Mouse (Mus musculus): ENCODE results near the gene Grm1. TPM values are rescaled to one million over a fixed set of nuclear protein-coding genes. Genes with fewer than 3 reads are reported as not detected.

Grm1 gene
- total RNA-seq, 4 experiments from 2014 or later = 48.7 to 69.6 (median 56.1) TPM

GRCm38 (mm10) chr10:10734561-10734960, 347.6 kb downstream of the Grm1 start:
- no peak for DNase-seq (ENCODE audit: low spot score in 2 of 2)

DNA sequence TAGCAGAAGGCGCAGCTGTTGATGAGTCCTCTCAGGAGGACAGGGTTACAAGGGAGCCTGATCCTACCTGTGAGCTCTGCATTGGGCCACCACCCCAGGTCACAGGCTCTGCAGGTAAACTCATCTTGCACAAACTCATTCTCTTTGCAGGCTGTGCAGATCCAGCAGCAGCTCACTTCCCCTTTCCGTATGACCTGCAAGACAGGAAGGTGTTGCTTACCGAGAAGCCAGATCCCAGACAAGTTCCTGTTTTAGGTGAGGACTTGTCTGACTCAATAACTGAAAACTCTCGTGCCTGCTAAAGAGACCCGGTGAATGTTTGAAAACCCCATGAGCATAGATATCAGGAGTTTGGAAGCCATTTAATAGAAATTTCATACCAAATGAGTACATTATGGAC, 349.1 kb downstream of the Grm1 start:
- no peak for DNase-seq (ENCODE audit: low spot score in 2 of 2)

DNA sequence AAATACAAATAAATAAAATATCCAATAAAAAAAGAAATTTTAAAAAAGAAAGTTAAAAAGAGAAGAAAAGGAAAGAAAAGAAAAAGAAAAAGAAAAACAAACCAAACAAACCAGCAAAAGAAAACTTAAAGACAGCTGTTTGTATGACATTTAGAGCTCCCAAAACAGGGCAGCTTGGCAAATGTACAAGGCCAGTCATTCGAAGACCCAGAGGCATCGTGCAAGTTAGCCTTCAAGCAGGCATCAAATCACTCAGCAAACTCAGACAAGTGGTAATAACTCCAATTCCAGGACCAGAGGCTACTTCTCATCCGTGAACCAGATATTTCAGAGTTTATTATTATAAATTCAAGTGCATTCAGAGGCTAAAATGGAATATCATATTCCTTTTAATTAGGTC, 355.7 kb downstream of the Grm1 start:
- no peak for DNase-seq (ENCODE audit: low spot score in 2 of 2)

GRCm38 (mm10) chr10:10710837-10711236, 371.3 kb downstream of the Grm1 start:
- no peak for DNase-seq (ENCODE audit: low spot score in 2 of 2)

DNA sequence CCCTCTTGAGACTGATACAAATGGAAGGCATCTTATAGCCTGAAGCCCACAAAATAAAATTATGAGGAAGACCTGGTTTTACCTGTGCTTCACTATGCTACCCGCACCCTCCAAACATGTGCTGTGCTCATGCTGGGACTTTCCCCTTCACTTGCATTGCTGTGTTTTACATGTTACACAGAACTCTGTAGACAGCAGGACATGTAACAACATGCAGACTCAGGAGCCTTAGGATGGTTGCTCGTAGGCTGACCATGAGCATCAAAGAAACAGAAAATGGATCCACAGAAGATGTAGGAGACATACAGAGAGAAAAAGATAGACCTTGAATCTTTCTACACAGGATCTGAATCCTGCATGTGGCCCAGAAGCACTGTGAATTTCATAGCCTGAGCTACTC, 371.8 kb downstream of the Grm1 start:
- DNase-seq (ENCODE audit: low spot score in 2 of 2) = no peak

- DNase-seq (ENCODE audit: low spot score in 2 of 2) = no peak
Measured at GRCm38 (mm10) chr10:10708031-10708430, 374.1 kb downstream of the Grm1 start.

DNA sequence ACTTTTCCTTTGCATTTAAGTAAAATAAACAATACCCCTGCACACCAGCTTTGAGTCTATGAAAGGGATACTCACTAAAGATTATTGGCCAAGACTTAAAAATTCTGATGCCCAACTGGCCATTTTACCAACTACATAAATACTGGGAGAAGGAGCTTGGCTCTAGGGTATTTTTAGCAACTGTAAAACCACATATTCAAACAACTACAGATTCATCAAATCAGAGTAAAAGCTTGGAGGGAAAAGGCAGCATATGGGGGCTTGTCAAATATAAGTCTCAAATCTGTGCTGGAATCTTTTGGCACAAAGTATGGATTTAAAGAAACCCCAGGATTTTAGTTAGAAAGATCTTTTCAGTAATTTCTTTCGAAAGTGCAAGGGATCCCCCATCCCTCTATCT, 380.8 kb downstream of the Grm1 start:
- DNase-seq (ENCODE audit: low spot score in 2 of 2) = no peak

DNA sequence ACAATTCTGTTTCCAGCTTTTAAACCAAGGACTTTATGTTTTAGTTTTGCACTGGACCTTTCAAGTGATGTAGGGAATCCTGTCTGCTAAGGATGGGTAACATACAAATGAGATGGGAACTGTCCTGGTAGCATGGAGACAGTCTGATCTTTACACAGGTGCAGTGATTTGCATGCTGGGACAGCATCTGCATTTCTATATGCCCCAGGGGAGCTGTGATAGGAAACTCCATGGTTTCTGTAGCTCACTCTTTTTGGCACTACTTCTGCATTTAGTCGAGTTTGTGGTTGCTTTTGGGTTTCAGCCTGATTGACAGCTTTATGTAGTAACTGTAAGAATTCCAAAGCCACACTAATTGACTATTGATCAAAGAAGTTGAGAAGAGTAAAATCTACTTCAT, 381.3 kb downstream of the Grm1 start:
- DNase-seq (ENCODE audit: low spot score in 2 of 2) = no peak

DNA sequence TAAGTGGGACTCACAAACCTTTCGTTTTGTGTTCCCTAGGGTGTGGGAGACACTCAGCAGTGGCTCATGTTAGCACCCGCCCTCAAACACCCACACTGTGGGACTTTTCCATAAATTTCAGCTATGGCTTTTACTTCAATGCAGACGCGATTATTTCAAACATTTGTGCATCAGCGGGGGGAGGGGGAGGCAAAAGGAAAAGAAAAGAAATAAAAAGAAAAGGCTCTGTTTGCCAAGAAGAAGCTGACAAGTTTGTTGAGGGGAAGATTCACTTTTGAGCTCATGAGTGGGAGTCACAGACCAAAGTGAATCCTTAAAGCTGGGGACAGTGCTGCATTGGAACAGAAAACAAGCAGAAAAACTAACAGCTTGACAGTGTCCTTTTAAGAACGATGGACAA, 384.7 kb downstream of the Grm1 start:
- no peak for DNase-seq (ENCODE audit: low spot score in 2 of 2)

DNA sequence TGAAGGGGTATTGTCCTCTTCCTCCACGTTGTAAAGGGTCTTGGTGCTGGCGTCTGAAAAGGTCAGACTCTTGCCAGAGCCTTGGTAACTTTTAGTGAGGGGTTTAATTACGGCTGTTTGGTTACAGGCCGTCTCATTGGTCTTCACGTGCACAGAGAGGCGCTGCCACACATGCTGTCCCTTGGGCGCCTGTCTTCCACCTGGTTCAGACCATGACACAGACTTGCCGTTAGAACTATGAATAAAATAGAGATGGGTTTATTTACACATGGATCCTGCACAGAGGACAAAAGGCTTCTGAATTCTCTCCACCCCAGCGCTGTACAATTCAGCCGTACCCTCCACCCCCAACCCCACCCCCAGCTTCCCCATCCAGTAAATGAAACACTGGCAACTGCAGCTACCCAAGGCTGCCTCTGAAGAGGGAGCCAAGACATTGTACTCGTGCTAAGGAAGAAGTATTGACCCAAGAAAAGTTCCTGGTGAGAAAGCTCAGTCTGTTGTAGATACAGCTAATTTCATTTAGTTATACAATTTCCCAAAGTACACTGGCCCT, 392.4 kb downstream of the Grm1 start:
- DNase-seq (ENCODE audit: low spot score in 2 of 2) = no peak

DNA sequence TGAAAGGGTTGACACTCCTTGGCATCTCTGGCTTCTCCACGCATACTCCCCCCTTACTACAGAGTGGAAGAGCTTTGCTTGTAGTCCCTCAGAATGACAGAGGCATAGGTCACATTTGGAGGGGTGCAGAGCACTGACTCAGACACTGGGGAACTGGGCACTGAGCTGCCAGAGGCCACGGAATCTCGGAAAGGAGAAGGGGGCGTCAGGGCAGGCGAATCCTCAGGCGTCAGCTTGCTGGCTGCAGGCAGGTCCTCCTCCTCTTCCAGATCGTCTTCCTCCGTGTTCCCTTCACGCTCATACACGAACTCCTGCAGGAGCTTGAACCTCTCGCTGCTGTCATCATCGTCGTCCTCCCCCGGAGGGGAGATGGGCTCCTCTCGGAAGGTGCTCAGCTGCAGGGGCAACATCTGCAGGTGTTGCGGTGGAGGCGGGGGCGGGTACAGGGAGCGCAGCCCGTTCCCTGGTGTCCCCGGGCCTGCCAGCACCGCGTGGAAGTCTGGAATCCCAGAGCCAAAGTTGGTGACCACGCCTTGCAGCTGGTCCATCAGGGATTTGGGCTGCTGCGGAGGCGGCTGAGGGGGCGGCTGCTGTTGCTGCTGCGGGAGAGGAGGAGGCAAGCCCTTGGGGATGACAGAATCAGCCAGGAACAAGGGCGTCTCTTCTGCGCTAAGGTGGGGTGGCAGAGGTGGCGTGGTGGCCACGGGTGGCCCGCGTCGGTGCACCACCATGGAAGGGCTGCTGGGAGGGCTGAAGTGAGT, 393.1 kb downstream of the Grm1 start:
- DNase-seq (ENCODE audit: low spot score in 2 of 2) = peak; percentile 33 to 47

GRCm38 (mm10) chr10:10681048-10681447, 401.1 kb downstream of the Grm1 start, which contains the start of gene Gm10944:
TSS of gene Gm10944 (plus strand) at chr10:10681348.
- DNase-seq (ENCODE audit: low spot score in 2 of 2) = no peak

DNA sequence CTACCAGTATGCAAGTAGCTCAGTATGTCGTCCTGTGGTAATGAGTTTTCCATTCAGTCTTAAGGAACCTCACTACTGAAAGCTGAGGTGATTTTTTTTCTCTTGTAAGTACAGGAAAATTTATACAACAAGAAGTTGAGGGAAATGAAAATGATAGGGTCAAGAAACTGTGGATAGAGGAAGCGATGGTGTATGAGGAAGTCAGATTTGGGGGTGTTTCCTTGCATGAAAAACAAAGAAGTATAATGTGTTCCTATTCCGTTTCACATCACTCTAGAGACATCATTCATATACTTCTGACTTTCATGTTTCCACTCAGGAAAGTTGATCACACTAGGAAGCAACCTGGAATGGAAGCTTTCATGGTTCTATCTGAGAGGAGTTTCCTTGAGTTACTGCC, 422.2 kb downstream of the Grm1 start:
- DNase-seq (ENCODE audit: low spot score in 2 of 2) = no peak

GRCm38 (mm10) chr10:10659161-10659560, 423.0 kb downstream of the Grm1 start:
- no peak for DNase-seq (ENCODE audit: low spot score in 2 of 2)

DNA sequence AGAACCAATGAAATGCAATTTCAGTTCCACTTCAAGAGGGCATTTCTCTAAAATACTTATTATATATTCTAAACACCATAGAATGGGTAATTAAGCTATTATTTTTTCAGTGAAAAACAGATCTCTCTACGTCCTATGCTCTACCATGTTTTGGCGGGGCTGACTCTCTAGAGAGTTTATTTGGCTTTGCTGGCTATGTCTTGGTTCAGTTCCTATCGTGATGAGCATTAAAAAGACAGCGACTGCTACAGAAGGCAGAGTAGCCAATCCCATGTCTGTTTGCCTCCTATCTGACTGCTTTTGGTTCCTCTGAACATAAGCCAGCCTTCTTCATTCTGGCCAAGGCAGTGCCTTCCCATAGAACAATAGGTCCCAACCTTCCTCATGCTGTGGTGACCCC, 425.5 kb downstream of the Grm1 start:
- DNase-seq (ENCODE audit: low spot score in 2 of 2) = no peak

- no peak for DNase-seq (ENCODE audit: low spot score in 2 of 2)
Measured at GRCm38 (mm10) chr10:10655991-10656390, 426.2 kb downstream of the Grm1 start.

Other genes starting within 250 kb of the Grm1 start
- 10 to 100 TPM; 34.7 to 46.1 (median 40.1) TPM for gene Shprh, start 67.1 kb upstream of the Grm1 start, total RNA-seq (2022)
- gene Fbxo30, start 199.0 kb upstream of the Grm1 start, total RNA-seq (2022) = 10 to 100 TPM; 10.3 to 12.6 (median 11.0) TPM